Mouse (Mus musculus): ENCODE results near the gene Chit1. TPM values are rescaled to one million over a fixed set of nuclear protein-coding genes. Genes with fewer than 3 reads are reported as not detected.

Gene Chit1
- polyA plus RNA-seq, 1 experiment from 2014 or later = 1.4 TPM

DNA sequence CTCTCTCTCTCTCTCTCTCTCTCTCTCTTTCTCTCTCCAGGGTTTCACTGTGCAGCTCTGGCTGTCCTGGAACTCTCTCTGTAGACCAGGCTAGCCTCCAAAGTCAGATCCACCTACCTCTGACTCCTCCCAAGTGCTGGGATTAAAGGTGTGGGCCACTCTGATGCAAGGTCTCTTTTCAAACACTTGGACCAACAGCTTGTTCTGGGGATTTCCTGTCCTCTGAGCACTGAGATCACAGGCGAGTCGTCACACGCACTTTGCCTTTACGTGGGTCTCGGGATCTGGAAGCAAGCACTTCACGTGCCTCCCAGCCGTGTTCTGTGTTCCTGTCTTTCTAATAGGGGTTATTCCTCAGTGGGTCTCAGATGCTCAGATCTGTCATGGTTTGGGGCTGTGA is 3.0 kb downstream of the Chit1 start:
- H3K4me3 ChIP-seq (ENCODE audit: low read depth, low read length) = no peak overlapping the region
- H3K4me2 ChIP-seq (ENCODE audit: low read depth, low read length) = no peak overlapping the region
- no peaks in the 10 kb centered on the region for H3K27me3 ChIP-seq (ENCODE audit: control insufficient read depth, insufficient read depth, low read length)
- H3K27ac ChIP-seq (ENCODE audit: low read depth, low read length) = no peak overlapping the region
- no peak overlapping the region for H3K9ac ChIP-seq (replicated peaks; ENCODE audit: low read depth, low read length)
- no peaks in the 10 kb centered on the region for H3K9me3 ChIP-seq (ENCODE audit: control insufficient read depth, low read length)
- no peak for ATAC-seq (ENCODE audit: low read depth)
- WGBS = 79% methylated on average over 7 of the region's 7 CpGs
- no peaks in the 10 kb centered on the region for H3K4me1 ChIP-seq (ENCODE audit: control insufficient read depth, insufficient read depth, low read length)
- no peaks in the 10 kb centered on the region for H3K36me3 ChIP-seq (ENCODE audit: control insufficient read depth, insufficient read depth, low read length)

DNA sequence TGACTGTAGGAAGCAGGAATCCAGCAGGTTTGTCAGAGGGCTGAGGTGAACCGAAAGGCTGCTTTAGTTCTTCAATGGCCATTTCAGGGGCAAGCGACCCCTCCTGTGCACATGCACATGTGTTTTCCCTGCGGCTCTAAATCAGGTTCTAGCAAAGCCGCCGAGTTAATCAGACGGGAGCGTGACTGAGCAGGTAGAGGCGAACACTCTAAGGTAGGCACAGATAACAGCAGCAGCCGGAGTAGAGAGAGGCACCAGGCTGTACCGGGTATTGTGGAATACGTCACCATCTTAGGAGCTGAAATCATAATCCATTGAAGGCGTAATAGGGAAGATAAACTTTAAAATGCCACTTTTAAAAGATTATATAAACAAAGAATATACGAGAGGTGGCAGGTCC is 3.7 kb downstream of the Chit1 start:
- Histone ChIP-seq H3K27ac (ENCODE audit: low read depth, low read length) (no peak overlapping the region), H3K27me3 (ENCODE audit: control insufficient read depth, insufficient read depth, low read length) (no peaks in the 10 kb centered on the region), H3K4me3 (ENCODE audit: low read depth, low read length) (no peak overlapping the region), H3K4me2 (ENCODE audit: low read depth, low read length) (no peak overlapping the region), H3K9ac (replicated peaks; ENCODE audit: low read depth, low read length) (no peak overlapping the region), H3K4me1 (ENCODE audit: control insufficient read depth, insufficient read depth, low read length) (no peaks in the 10 kb centered on the region), H3K36me3 (ENCODE audit: control insufficient read depth, insufficient read depth, low read length) (no peaks in the 10 kb centered on the region), H3K9me3 (ENCODE audit: control insufficient read depth, low read length) (no peaks in the 10 kb centered on the region)
- ATAC-seq (ENCODE audit: low read depth) = no peak
- WGBS = 86% methylated on average over 13 of the region's 13 CpGs

DNA sequence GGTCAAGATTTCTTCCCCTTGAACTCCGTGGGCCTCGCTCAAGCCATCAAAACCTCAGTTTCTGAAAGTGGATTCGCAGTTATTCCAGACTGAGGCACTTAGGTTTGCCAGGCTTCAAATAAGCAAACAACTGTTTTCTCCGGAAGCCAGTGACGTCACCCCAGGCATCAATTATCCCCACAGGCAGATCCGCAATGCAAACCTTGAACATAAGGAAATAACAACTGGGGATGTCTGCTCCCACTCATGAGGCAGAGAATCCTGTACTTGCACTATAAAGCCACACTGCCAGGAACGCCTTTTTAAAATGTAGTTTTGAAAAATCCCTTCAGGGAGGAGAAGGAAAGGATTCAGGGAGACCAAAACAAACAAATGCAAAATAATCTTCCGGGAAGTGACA is 4.4 kb downstream of the Chit1 start:
- no peak overlapping the region for H3K27ac ChIP-seq (ENCODE audit: low read depth, low read length)
- H3K9me3 ChIP-seq (ENCODE audit: control insufficient read depth, low read length) = no peaks in the 10 kb centered on the region
- no peak overlapping the region for H3K9ac ChIP-seq (replicated peaks; ENCODE audit: low read depth, low read length)
- no peak overlapping the region for H3K4me3 ChIP-seq (ENCODE audit: low read depth, low read length)
- no peaks in the 10 kb centered on the region for H3K4me1 ChIP-seq (ENCODE audit: control insufficient read depth, insufficient read depth, low read length)
- H3K4me2 ChIP-seq (ENCODE audit: low read depth, low read length) = no peak overlapping the region
- 61% methylated on average over 8 of the region's 8 CpGs for WGBS
- ATAC-seq (ENCODE audit: low read depth) = no peak
- H3K27me3 ChIP-seq (ENCODE audit: control insufficient read depth, insufficient read depth, low read length) = no peaks in the 10 kb centered on the region
- H3K36me3 ChIP-seq (ENCODE audit: control insufficient read depth, insufficient read depth, low read length) = no peaks in the 10 kb centered on the region

DNA sequence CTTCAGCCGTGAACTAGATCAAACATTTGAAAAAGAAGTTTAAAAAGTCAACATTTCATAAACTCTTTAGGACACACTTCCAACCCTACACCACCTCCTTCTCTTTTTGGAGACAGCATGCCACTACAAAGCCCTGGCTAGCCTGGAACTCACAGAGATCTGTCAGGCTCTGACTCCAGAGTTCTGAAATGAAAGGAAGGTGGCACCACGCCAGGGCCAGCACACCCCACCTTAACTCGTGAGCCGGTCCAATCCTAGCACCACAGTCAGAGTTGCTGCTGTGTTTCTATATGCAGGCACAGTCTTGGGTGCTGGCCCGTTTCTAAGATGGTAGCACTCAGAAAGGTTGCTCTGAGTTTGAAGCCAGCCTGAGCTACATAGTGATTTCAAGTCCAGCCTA is 6.1 kb downstream of the Chit1 start:
- Histone ChIP-seq H3K4me1 (ENCODE audit: control insufficient read depth, insufficient read depth, low read length) (no peaks in the 10 kb centered on the region), H3K27me3 (ENCODE audit: control insufficient read depth, insufficient read depth, low read length) (no peaks in the 10 kb centered on the region), H3K27ac (ENCODE audit: low read depth, low read length) (no peak overlapping the region), H3K36me3 (ENCODE audit: control insufficient read depth, insufficient read depth, low read length) (no peaks in the 10 kb centered on the region), H3K4me2 (ENCODE audit: low read depth, low read length) (no peak overlapping the region), H3K9me3 (ENCODE audit: control insufficient read depth, low read length) (no peaks in the 10 kb centered on the region), H3K9ac (replicated peaks; ENCODE audit: low read depth, low read length) (no peak overlapping the region), H3K4me3 (ENCODE audit: low read depth, low read length) (no peak overlapping the region)
- ATAC-seq (ENCODE audit: low read depth) = no peak
- WGBS = 80% methylated on average over 5 of the region's 5 CpGs

DNA sequence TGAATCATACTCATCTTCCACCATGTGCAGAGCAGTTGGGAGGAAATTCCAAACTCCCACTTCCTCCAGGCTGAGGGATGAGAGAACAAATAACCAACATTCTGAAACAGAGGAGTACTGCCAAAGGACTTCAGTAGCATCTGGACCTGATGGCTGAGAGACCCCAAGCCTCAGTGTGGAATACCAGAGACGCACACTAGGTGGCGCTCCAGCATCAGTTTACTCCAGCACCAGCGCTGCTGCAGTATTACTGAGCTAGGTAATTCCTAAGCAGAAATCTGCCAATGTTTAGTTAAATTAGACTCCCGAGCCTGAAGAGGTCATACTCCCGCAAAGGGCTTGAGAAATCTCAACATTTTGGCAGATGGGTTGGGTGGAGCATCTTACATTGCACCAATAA is 9.1 kb downstream of the Chit1 start:
- H3K27ac ChIP-seq (ENCODE audit: low read depth, low read length) = no peak overlapping the region
- ATAC-seq (ENCODE audit: low read depth) = peak; percentile 82
- H3K4me3 ChIP-seq (ENCODE audit: low read depth, low read length) = no peak overlapping the region
- H3K4me2 ChIP-seq (ENCODE audit: low read depth, low read length) = 0 out of 2 replicates have a peak overlapping the region, but pooled peaks have one; percentile 15
- no peak overlapping the region for H3K9ac ChIP-seq (replicated peaks; ENCODE audit: low read depth, low read length)
- no peaks in the 10 kb centered on the region for H3K36me3 ChIP-seq (ENCODE audit: control insufficient read depth, insufficient read depth, low read length)
- H3K4me1 ChIP-seq (ENCODE audit: control insufficient read depth, insufficient read depth, low read length) = no peaks in the 10 kb centered on the region
- H3K27me3 ChIP-seq (ENCODE audit: control insufficient read depth, insufficient read depth, low read length) = no peaks in the 10 kb centered on the region
- 4% methylated on average over 5 of the region's 5 CpGs for WGBS
- no peaks in the 10 kb centered on the region for H3K9me3 ChIP-seq (ENCODE audit: control insufficient read depth, low read length)

DNA sequence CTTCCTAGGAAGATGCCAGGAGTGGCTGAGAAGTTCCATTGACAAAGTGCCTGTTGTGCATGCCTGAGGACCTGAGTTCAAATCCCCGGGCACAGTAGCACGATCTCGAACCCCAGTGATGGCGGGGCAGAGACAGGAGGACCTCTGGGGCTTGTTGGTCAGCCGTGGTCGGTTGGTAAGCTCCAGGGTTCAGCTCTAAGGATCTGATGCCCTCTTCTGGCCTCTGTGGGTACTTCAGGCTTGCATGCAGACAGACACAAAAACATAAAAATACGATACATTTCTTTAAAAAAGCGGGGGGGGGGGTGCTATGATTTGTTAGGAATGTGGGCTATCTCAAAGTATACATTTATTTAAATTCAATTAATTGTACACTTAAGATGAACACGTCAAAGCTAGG is 11.2 kb downstream of the Chit1 start:
- Histone ChIP-seq H3K9me3 (ENCODE audit: control insufficient read depth, low read length) (no peaks in the 10 kb centered on the region), H3K4me2 (ENCODE audit: low read depth, low read length) (no peak overlapping the region), H3K4me1 (ENCODE audit: control insufficient read depth, insufficient read depth, low read length) (no peaks in the 10 kb centered on the region), H3K4me3 (ENCODE audit: low read depth, low read length) (no peak overlapping the region), H3K9ac (replicated peaks; ENCODE audit: low read depth, low read length) (no peak overlapping the region), H3K36me3 (ENCODE audit: control insufficient read depth, insufficient read depth, low read length) (no peaks in the 10 kb centered on the region), H3K27ac (ENCODE audit: low read depth, low read length) (no peak overlapping the region), H3K27me3 (ENCODE audit: control insufficient read depth, insufficient read depth, low read length) (no peaks in the 10 kb centered on the region)
- 61% methylated on average over 9 of the region's 9 CpGs for WGBS
- ATAC-seq (ENCODE audit: low read depth) = no peak

DNA sequence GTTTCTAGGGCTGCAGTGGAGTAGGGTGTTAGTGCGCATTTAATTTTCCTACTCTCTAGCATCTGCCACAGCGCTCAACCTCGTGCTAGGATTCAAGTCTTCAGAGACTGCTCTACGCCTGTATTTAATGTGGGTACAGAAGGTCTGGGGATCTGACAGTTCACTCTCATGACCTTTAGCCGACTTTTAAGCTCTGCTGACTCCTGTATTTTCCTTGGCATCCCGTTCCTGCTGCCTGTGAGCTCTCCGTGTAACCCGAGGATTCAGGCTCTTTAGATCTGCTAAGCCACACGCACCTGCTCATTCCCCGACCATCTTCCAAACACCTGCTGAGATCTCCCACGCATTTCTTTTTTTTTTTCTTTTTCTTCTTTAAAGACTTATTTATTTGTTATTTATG is 22.3 kb downstream of the Chit1 start:
- Histone ChIP-seq H3K4me1 (ENCODE audit: control insufficient read depth, insufficient read depth, low read length) (no peaks in the 10 kb centered on the region), H3K9ac (replicated peaks; ENCODE audit: low read depth, low read length) (no peak overlapping the region), H3K4me3 (ENCODE audit: low read depth, low read length) (no peak overlapping the region), H3K27me3 (ENCODE audit: control insufficient read depth, insufficient read depth, low read length) (no peaks in the 10 kb centered on the region), H3K9me3 (ENCODE audit: control insufficient read depth, low read length) (no peaks in the 10 kb centered on the region), H3K36me3 (ENCODE audit: control insufficient read depth, insufficient read depth, low read length) (no peaks in the 10 kb centered on the region), H3K4me2 (ENCODE audit: low read depth, low read length) (no peak overlapping the region), H3K27ac (ENCODE audit: low read depth, low read length) (no peak overlapping the region)
- ATAC-seq (ENCODE audit: low read depth) = no peak
- 68% methylated on average over 11 of the region's 11 CpGs for WGBS

DNA sequence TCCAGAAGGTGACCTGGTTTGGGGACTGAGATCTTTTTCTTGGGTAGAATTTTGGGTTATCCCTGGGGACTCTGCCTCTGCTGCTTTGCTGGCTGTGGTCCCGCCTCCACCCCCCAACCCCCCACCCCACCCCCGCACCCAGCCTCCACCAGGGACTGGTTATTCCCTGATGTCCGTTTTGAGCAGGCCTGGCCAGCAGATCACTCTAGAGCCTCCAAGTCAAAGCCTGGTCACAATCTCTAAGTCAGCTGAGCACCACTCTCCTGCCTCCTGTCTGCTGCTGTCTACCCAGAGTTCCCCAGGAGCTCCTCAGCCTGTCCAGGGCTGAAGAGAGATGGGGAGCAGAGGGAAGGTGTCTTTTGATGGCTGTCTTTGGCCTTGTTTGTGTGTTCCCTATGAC is 25.3 kb downstream of the Chit1 start:
- no peaks in the 10 kb centered on the region for H3K9me3 ChIP-seq (ENCODE audit: control insufficient read depth, low read length)
- H3K36me3 ChIP-seq (ENCODE audit: control insufficient read depth, insufficient read depth, low read length) = no peaks in the 10 kb centered on the region
- no peak overlapping the region for H3K9ac ChIP-seq (replicated peaks; ENCODE audit: low read depth, low read length)
- WGBS = 73% methylated on average over 3 of the region's 3 CpGs
- H3K4me1 ChIP-seq (ENCODE audit: control insufficient read depth, insufficient read depth, low read length) = no peaks in the 10 kb centered on the region
- no peak overlapping the region for H3K27ac ChIP-seq (ENCODE audit: low read depth, low read length)
- ATAC-seq (ENCODE audit: low read depth) = no peak
- no peaks in the 10 kb centered on the region for H3K27me3 ChIP-seq (ENCODE audit: control insufficient read depth, insufficient read depth, low read length)
- no peak overlapping the region for H3K4me2 ChIP-seq (ENCODE audit: low read depth, low read length)
- no peak overlapping the region for H3K4me3 ChIP-seq (ENCODE audit: low read depth, low read length)

DNA sequence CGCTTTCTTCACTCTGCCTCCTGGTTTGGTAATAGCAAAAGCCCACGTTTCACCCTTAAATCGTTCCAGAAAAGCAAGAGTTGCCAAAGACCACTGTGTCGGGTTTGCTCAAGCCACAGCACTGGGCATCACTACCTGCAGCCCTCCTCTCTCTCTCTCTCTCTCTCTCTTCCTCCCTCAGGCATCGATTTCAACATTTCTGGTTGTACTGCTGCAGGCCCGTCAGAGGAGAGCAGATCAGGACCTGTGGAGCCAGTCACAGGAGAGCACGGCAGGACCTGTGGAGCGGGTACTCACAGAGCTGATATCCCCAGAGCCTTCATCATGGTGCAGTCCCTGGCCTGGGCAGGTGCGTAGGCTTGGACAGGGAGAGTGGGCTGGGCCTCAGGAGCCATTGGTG is 27.4 kb downstream of the Chit1 start:
- 84% methylated on average over 9 of the region's 9 CpGs for WGBS
- H3K27ac ChIP-seq (ENCODE audit: low read depth, low read length) = no peak overlapping the region
- no peak for ATAC-seq (ENCODE audit: low read depth)
- H3K27me3 ChIP-seq (ENCODE audit: control insufficient read depth, insufficient read depth, low read length) = no peaks in the 10 kb centered on the region
- peaks cover 14% of the 10 kb centered on the region for H3K4me1 ChIP-seq (ENCODE audit: control insufficient read depth, insufficient read depth, low read length)
- no peak overlapping the region for H3K4me2 ChIP-seq (ENCODE audit: low read depth, low read length)
- no peak overlapping the region for H3K4me3 ChIP-seq (ENCODE audit: low read depth, low read length)
- H3K36me3 ChIP-seq (ENCODE audit: control insufficient read depth, insufficient read depth, low read length) = no peaks in the 10 kb centered on the region
- no peak overlapping the region for H3K9ac ChIP-seq (replicated peaks; ENCODE audit: low read depth, low read length)
- no peaks in the 10 kb centered on the region for H3K9me3 ChIP-seq (ENCODE audit: control insufficient read depth, low read length)

DNA sequence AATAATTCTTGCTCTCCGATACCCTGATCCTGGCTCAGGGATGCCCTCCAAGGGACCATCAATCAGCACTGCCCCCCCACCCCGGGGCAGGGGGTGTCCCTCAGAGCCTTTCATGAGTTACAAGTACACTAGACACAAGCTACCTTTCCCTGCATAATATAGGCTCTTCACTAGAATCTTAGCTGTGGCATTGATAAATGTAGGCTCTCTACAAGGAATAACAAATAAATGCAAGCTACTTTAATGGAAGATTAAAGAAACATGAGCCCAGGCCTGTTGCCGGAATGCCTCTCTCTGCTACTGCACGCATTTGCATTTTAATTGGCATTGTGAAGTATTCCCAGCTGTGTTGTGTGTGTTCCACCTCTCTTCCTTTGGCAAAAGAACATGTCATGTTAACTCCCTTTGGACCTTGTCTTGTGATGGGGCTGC is 31.3 kb downstream of the Chit1 start:
- H3K4me3 ChIP-seq (ENCODE audit: low read depth, low read length) = no peak overlapping the region
- peak overlapping the region; percentile 72 for H3K27ac ChIP-seq (ENCODE audit: low read depth, low read length)
- no peak overlapping the region for H3K9ac ChIP-seq (replicated peaks; ENCODE audit: low read depth, low read length)
- H3K27me3 ChIP-seq (ENCODE audit: control insufficient read depth, insufficient read depth, low read length) = no peaks in the 10 kb centered on the region
- H3K4me1 ChIP-seq (ENCODE audit: control insufficient read depth, insufficient read depth, low read length) = peaks cover 14% of the 10 kb centered on the region
- ATAC-seq (ENCODE audit: low read depth) = peak; percentile 77
- no peaks in the 10 kb centered on the region for H3K36me3 ChIP-seq (ENCODE audit: control insufficient read depth, insufficient read depth, low read length)
- H3K4me2 ChIP-seq (ENCODE audit: low read depth, low read length) = no peak overlapping the region
- H3K9me3 ChIP-seq (ENCODE audit: control insufficient read depth, low read length) = no peaks in the 10 kb centered on the region
- WGBS = 19% methylated on average over 4 of the region's 4 CpGs
